Mouse (Mus musculus): ENCODE data around the gene Magi1. TPM values are rescaled to one million over a fixed set of nuclear protein-coding genes. Genes with fewer than 3 reads are reported as not detected.

The Magi1 gene
- total and polyA plus RNA-seq, 3 experiments: not detected

- in situ Hi-C loops (cut with MboI; ENCODE audit: low pct_ligation_motif_present, low pct_unique_long_range_greater_than_20kb, low sequenced_read_pairs) (no loop called here), dilution Hi-C loops (cut with MboI; ENCODE audit: extremely low pct_ligation_motif_present, extremely low pct_unique_long_range_greater_than_20kb, low sequenced_read_pairs) (no loop called here)
- no peaks in the 10 kb centered on the region for H3K36me3 ChIP-seq (replicated peaks in 1 of 2; ENCODE audit: control insufficient read depth in 1 of 2, insufficient read depth in 1 of 2, low read length in 1 of 2)
- no peak overlapping the region for H3K27ac ChIP-seq (ENCODE audit: insufficient read depth, low read depth)
- no peak overlapping the region for H3K4me2 ChIP-seq (ENCODE audit: insufficient read depth, low read depth, poor library complexity, severe bottlenecking)
- no peak for DNase-seq (ENCODE audit: extremely low read depth)
- H3K4me1 ChIP-seq (ENCODE audit: control insufficient read depth in 1 of 2, insufficient read depth in 2 of 2): no peaks in the 10 kb centered on the region
- H3K27me3 ChIP-seq (replicated peaks): no peaks in the 10 kb centered on the region
- no peak for TF ChIP-seq ZMIZ1 (IDR thresholded peaks at IDR 0.05; ENCODE audit: low read depth, low read length)
- no peak for TF ChIP-seq SMC3 (IDR thresholded peaks at IDR 0.05; ENCODE audit: low read depth, low read length)
- TF ChIP-seq GABPA (IDR thresholded peaks at IDR 0.05; ENCODE audit: insufficient replicate concordance, low read depth, low read length): no peak
- no peak for TF ChIP-seq JUND (conservative IDR thresholded peaks at IDR 0.05; ENCODE audit: low read depth, low read length)
- no peak for TF ChIP-seq USF1 (IDR thresholded peaks at IDR 0.05; ENCODE audit: low read depth, low read length)
- TF ChIP-seq NRF1 (IDR thresholded peaks at IDR 0.05; ENCODE audit: low read depth, low read length): no peak
- TF ChIP-seq ZC3H11A (IDR thresholded peaks at IDR 0.05; ENCODE audit: low read depth, low read length): no peak
- no peak for TF ChIP-seq PAX5 (IDR thresholded peaks at IDR 0.05; ENCODE audit: low read length)
- no peak for TF ChIP-seq MAZ (IDR thresholded peaks at IDR 0.05; ENCODE audit: low read depth, low read length)
- TF ChIP-seq POLR2A (IDR thresholded peaks at IDR 0.05; ENCODE audit: low read depth, low read length): no peak
- peaks cover 78% of the 10 kb centered on the region for H3K9me3 ChIP-seq (replicated peaks; ENCODE audit: low read length)
- H3K4me3 ChIP-seq (replicated peaks in 1 of 3; ENCODE audit: low read depth in 2 of 3, low read length in 2 of 3, poor library complexity in 1 of 3): no peak overlapping the region
- H3K79me2 ChIP-seq (replicated peaks; ENCODE audit: control insufficient read depth, extremely low read depth, insufficient read depth, poor library complexity, severe bottlenecking): no peaks in the 10 kb centered on the region
- no peak overlapping the region for H3K9ac ChIP-seq (ENCODE audit: insufficient read depth, low read depth)
Measured at GRCm38 (mm10) chr6:94134159-94134558, 149.6 kb downstream of the Magi1 start.

GRCm38 (mm10) chr6:94131999-94132398 is 151.7 kb downstream of the Magi1 start:
- dilution Hi-C loops (cut with MboI; ENCODE audit: extremely low pct_ligation_motif_present, extremely low pct_unique_long_range_greater_than_20kb, low sequenced_read_pairs) (no loop called here), in situ Hi-C loops (cut with MboI; ENCODE audit: low pct_ligation_motif_present, low pct_unique_long_range_greater_than_20kb, low sequenced_read_pairs) (no loop called here)
- peaks cover 80% of the 10 kb centered on the region for H3K9me3 ChIP-seq (replicated peaks; ENCODE audit: low read length)

GRCm38 (mm10) chr6:94130389-94130788 is 153.3 kb downstream of the Magi1 start:
- Histone ChIP-seq H3K9ac (ENCODE audit: insufficient read depth, low read depth) (no peak overlapping the region), H3K79me2 (replicated peaks; ENCODE audit: control insufficient read depth, extremely low read depth, insufficient read depth, poor library complexity, severe bottlenecking) (no peaks in the 10 kb centered on the region), H3K36me3 (replicated peaks in 1 of 2; ENCODE audit: control insufficient read depth in 1 of 2, insufficient read depth in 1 of 2, low read length in 1 of 2) (no peaks in the 10 kb centered on the region), H3K4me3 (replicated peaks in 1 of 3; ENCODE audit: low read depth in 2 of 3, low read length in 2 of 3, poor library complexity in 1 of 3) (no peak overlapping the region), H3K4me2 (ENCODE audit: insufficient read depth, low read depth, poor library complexity, severe bottlenecking) (no peak overlapping the region), H3K4me1 (ENCODE audit: control insufficient read depth in 1 of 2, insufficient read depth in 2 of 2) (no peaks in the 10 kb centered on the region), H3K9me3 (replicated peaks; ENCODE audit: low read length) (peaks cover 80% of the 10 kb centered on the region), H3K27me3 (replicated peaks) (no peaks in the 10 kb centered on the region), H3K27ac (ENCODE audit: insufficient read depth, low read depth) (no peak overlapping the region)
- in situ Hi-C loops (cut with MboI; ENCODE audit: low pct_ligation_motif_present, low pct_unique_long_range_greater_than_20kb, low sequenced_read_pairs) (no loop called here), dilution Hi-C loops (cut with MboI; ENCODE audit: extremely low pct_ligation_motif_present, extremely low pct_unique_long_range_greater_than_20kb, low sequenced_read_pairs) (no loop called here)
- DNase-seq (ENCODE audit: extremely low read depth): no peak
- TF ChIP-seq CTCF (conservative IDR thresholded peaks at IDR 0.05 in 1 of 2, IDR thresholded peaks at IDR 0.05 in 1 of 2; ENCODE audit: low read depth in 2 of 2, low read length in 2 of 2) (no peak), ELF1 (IDR thresholded peaks at IDR 0.05; ENCODE audit: low read depth, low read length) (no peak), MEF2A (IDR thresholded peaks at IDR 0.05; ENCODE audit: borderline replicate concordance, low read depth, low read length) (no peak), POLR2AphosphoS2 (IDR thresholded peaks at IDR 0.05; ENCODE audit: low read depth, low read length) (no peak), PAX5 (IDR thresholded peaks at IDR 0.05; ENCODE audit: low read length) (no peak), SIN3A (IDR thresholded peaks at IDR 0.05; ENCODE audit: low read length) (no peak), POLR2A (IDR thresholded peaks at IDR 0.05; ENCODE audit: low read depth, low read length) (no peak), RAD21 (IDR thresholded peaks at IDR 0.05; ENCODE audit: low read depth, low read length) (no peak), MXI1 (IDR thresholded peaks at IDR 0.05; ENCODE audit: low read depth, low read length) (no peak), MYC (IDR thresholded peaks at IDR 0.05; ENCODE audit: low read depth, low read length) (no peak), CHD2 (IDR thresholded peaks at IDR 0.05; ENCODE audit: low read length) (no peak), ZMIZ1 (IDR thresholded peaks at IDR 0.05; ENCODE audit: low read depth, low read length) (no peak), SMC3 (IDR thresholded peaks at IDR 0.05; ENCODE audit: low read depth, low read length) (no peak), MAX (IDR thresholded peaks at IDR 0.05; ENCODE audit: low read length) (no peak), NELFE (IDR thresholded peaks at IDR 0.05; ENCODE audit: low read depth, low read length) (no peak), MAZ (IDR thresholded peaks at IDR 0.05; ENCODE audit: low read depth, low read length) (no peak), HCFC1 (IDR thresholded peaks at IDR 0.05; ENCODE audit: low read depth, low read length) (no peak), KAT2A (IDR thresholded peaks at IDR 0.05; ENCODE audit: insufficient replicate concordance, low read length) (no peak), UBTF (IDR thresholded peaks at IDR 0.05; ENCODE audit: low read depth, low read length) (no peak), IRF4 (IDR thresholded peaks at IDR 0.05; ENCODE audit: low read depth, low read length) (no peak)

More at GRCm38 (mm10) chr6:94131999-94132398, 151.7 kb downstream of the Magi1 start:
- Histone ChIP-seq H3K27me3 (replicated peaks) (no peaks in the 10 kb centered on the region), H3K36me3 (replicated peaks in 1 of 2; ENCODE audit: control insufficient read depth in 1 of 2, insufficient read depth in 1 of 2, low read length in 1 of 2) (no peaks in the 10 kb centered on the region), H3K79me2 (replicated peaks; ENCODE audit: control insufficient read depth, extremely low read depth, insufficient read depth, poor library complexity, severe bottlenecking) (no peaks in the 10 kb centered on the region), H3K4me2 (ENCODE audit: insufficient read depth, low read depth, poor library complexity, severe bottlenecking) (no peak overlapping the region), H3K4me3 (replicated peaks in 1 of 3; ENCODE audit: low read depth in 2 of 3, low read length in 2 of 3, poor library complexity in 1 of 3) (no peak overlapping the region), H3K4me1 (ENCODE audit: control insufficient read depth in 1 of 2, insufficient read depth in 2 of 2) (no peaks in the 10 kb centered on the region), H3K9ac (ENCODE audit: insufficient read depth, low read depth) (no peak overlapping the region), H3K27ac (ENCODE audit: insufficient read depth, low read depth) (no peak overlapping the region)
- no peak for DNase-seq (ENCODE audit: extremely low read depth)
- no peak for TF ChIP-seq ZKSCAN1 (IDR thresholded peaks at IDR 0.05; ENCODE audit: borderline replicate concordance, low read depth, low read length)
- no peak for TF ChIP-seq NELFE (IDR thresholded peaks at IDR 0.05; ENCODE audit: low read depth, low read length)
- TF ChIP-seq ELF1 (IDR thresholded peaks at IDR 0.05; ENCODE audit: low read depth, low read length): no peak
- no peak for TF ChIP-seq RCOR1 (conservative IDR thresholded peaks at IDR 0.05; ENCODE audit: low read depth, low read length)
- no peak for TF ChIP-seq CHD1 (IDR thresholded peaks at IDR 0.05; ENCODE audit: low read depth, low read length)
- TF ChIP-seq NRF1 (IDR thresholded peaks at IDR 0.05; ENCODE audit: low read depth, low read length): no peak
- TF ChIP-seq ZC3H11A (IDR thresholded peaks at IDR 0.05; ENCODE audit: low read depth, low read length): no peak
- no peak for TF ChIP-seq JUND (conservative IDR thresholded peaks at IDR 0.05; ENCODE audit: low read depth, low read length)

Measured in CH12.LX (cell line).